Mouse (Mus musculus): Measurements from ENCODE around the gene Rnf31.

Rnf31 gene

GRCm38 (mm10) chr14:55604823-55605222, 13.3 kb downstream of the Rnf31 start:
- DNase-seq (ENCODE audit: low spot score): no peak

- no peak for DNase-seq (ENCODE audit: low spot score)
Measured at GRCm38 (mm10) chr14:55605743-55606459, 14.4 kb downstream of the Rnf31 start.

DNA sequence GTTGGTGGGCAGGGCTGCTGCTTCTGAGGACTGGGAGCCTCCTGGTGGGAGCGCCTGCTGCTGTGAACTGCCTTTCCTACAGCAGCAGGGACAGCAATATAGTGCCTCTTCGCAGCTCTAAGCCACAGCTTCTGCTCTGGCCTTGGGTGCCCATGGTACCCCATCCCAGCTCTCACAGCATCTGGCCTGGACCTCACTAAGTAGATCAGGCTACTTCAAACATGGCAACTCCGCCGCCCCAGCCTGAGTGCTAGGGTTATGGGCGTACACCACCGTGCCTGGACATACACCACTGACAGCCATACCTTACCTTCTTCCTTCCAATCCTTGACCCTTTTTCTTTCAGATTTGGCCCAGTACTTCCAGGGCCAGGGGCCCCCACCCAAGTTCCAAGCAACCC, 16.8 kb downstream of the Rnf31 start:
- no peak for DNase-seq (ENCODE audit: low spot score)

DNA sequence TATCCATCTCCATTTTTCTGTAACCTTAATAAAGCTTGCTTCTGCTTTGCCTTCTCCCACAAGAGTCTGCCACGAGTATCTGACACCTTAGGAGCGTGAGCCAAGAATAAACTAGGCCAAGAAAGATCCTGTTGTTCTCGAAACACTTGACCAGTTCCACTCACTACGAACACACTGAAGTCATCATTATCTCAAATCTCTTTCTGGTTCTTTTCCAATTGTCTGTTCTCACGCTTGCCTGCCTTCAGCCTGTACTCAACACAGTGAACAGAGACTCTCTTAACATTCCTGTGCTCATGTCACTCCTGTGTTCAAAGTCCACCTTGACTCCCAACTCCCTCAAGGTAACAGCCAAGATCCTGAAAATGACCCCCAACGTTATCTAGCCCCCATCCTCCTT, 21.8 kb downstream of the Rnf31 start:
- DNase-seq (ENCODE audit: low spot score): no peak

- no peak for DNase-seq (ENCODE audit: low spot score)
Measured at GRCm38 (mm10) chr14:55614565-55615178, 23.2 kb downstream of the Rnf31 start.

DNA sequence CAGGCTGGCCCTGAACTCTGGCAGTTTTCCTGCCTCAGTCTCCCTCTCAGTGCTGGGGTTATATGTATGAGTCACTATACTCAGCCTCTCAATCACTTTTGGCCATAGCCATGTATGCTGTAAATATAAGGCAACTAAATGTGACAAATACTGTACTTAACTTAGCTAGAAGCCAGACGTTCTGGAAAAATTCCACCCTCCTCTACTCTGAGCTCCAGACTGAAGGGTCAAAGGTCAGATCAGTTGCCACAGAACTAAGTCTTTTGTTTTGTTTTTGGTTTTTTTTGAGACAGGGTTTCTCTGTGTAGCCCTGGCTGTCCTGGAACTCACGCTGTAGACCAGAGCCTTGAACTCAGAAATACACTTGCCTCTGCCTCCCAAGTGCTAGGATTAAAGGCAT, 24.4 kb downstream of the Rnf31 start:
- DNase-seq (ENCODE audit: low spot score): no peak

DNA sequence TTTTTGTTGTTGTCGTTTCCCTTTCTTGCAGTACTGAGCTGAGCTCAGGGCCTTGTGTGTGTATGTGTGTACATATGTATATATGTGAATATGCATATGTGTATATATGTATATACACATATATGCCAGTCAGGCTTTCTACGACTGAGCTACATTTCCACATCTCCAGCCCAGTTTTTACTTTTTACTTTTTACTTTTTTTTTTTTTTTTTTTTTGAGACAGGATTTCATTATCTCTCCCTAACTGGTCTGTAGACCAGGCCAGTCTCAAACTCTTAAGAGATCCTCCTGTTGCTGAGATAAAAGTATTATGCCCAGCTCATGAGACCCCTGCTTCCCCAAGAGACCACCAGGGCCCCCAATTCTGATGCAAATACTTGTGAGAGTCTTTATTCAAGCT, 25.3 kb downstream of the Rnf31 start:
- DNase-seq (ENCODE audit: low spot score): no peak

DNA sequence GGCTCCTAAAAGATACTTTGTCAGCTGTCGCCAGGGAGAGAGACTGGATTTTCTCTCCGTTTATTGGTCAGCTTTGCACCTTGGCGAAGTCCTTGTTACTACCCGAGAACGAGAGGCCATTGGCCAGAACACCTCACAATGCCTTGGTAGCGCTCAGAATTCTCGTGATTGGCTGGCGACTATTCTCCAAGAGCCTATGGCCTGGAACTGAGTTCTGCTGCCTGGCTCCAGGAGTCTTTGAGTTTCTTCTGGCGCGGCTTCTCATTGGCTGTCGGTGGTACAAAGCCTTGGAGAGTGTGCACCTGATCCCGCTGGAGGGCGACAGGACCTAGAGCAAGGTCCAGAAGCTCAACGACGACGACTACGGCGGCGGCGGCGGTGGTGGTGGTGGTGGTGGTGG, 26.3 kb downstream of the Rnf31 start, which contains the start of gene Rec8:
TSS of gene Rec8 (plus strand) at position 216 of the 400 bp plus-strand sequence.
- DNase-seq (ENCODE audit: low spot score): no peak

- no peak for DNase-seq (ENCODE audit: low spot score)
Measured at GRCm38 (mm10) chr14:55618486-55619195, 27.1 kb downstream of the Rnf31 start.

GRCm38 (mm10) chr14:55628077-55628827, 36.7 kb downstream of the Rnf31 start:
- no peak for DNase-seq (ENCODE audit: low spot score)

GRCm38 (mm10) chr14:55629312-55629711, 37.8 kb downstream of the Rnf31 start:
- peak; percentile 79 for DNase-seq (ENCODE audit: low spot score)

GRCm38 (mm10) chr14:55634874-55635522, 43.5 kb downstream of the Rnf31 start:
- peak; percentile 58 for DNase-seq (ENCODE audit: low spot score)

GRCm38 (mm10) chr14:55635523-55636007, 44.1 kb downstream of the Rnf31 start, which contains the start of gene Ipo4:
TSS of gene Ipo4 (minus strand) at chr14:55635957.
- DNase-seq (ENCODE audit: low spot score): peak; percentile 85

DNA sequence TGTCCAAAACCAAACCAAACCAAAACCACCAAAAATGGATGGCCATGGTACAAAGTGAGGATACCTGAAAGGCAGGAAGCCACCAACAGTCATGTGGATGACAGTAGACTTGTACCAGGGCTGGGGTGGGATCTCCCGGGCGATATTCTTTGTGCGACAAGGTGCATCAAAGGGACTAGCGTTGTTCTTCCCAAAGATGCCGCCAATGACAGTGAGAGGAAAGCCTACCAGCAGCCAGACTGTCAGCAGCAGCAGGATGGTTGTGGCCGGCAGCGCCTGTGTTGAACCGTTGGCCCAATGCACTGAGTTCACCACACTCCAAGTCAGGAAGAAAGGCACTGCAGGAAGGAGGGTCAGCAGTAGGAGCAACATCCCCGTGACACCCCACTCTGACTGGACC, 46.3 kb downstream of the Rnf31 start, which contains the start of gene Gm49378:
TSS of gene Gm49378 (minus strand) at position 101 of the 400 bp plus-strand sequence.
- no peak for DNase-seq (ENCODE audit: low spot score)

- DNase-seq (ENCODE audit: low spot score): no peak
Measured at GRCm38 (mm10) chr14:55640816-55641215, 49.3 kb downstream of the Rnf31 start.

DNA sequence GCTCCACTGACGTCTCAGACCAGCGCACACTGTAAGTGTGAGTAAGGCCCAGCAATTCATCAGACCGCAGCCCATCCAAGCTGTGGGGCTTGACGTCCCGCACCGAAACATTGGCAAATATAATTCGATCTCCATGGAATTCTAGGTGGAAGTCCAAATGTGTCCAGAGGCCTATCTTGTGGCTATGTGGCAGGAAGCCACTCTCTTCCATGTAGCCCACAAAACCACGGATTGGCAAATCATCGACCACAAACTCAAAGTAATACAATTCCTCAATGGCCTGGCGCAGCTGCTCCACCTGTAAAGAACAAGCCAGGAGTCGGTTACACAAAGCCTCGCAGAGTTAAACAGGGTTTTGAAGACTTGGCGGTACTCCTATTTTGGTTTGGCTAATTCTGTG, 49.8 kb downstream of the Rnf31 start:
- no peak for DNase-seq (ENCODE audit: low spot score)

DNA sequence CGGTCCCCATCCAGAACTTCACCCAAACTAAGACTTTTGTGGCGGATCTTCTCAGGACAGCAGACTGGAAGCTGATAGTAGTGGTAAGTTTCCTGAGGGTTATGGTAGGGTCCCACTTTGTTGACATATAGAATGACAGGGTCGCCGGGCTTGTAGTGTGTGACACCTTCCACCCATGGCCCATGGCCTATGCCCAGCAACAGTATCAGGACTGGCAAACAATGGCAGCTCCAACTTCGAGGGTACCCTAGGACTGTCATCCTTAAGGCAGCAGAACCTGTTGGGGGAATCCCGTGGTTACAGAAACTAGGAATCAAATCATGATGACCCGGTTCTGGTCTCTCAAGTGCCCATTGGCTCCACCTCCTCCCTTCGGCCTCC, 51.2 kb downstream of the Rnf31 start:
- no peak for DNase-seq (ENCODE audit: low spot score)

GRCm38 (mm10) chr14:55643060-55643907, 51.8 kb downstream of the Rnf31 start, which contains the start of gene Tm9sf1:
TSS of gene Tm9sf1 (minus strand) at chr14:55643806.
- DNase-seq (ENCODE audit: low spot score): peak; percentile 87

DNA sequence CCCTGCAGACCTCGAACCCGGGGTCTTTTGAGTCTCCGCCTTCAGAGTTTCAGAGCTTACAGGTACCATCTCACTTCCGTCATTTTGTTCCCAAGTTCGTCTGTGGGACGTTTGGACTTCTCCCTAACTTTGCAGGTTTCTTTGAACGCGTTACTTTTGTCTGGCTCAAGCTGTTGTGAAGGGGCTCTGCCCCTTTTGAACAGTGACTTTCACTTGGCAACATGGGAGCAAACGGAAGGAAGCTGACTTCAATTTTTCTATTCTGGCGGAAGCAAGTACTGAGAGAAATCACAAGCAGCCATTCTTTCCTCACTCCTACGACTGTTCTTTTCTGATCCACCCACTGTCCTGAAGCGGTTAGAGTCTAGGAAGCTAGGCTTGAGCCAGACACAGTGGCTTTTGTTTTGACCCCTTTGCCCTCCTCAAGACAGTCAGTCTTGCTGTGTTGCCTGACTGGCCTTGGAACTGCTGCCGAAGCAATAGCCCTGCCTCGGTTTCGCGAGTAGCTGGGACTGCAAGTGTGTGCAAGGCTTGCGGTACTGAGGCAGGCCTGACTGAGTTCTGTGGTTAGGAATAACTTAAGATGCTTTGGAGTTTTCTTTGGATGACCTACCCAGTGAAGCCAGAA, 52.9 kb downstream of the Rnf31 start:
- DNase-seq (ENCODE audit: low spot score): no peak

DNA sequence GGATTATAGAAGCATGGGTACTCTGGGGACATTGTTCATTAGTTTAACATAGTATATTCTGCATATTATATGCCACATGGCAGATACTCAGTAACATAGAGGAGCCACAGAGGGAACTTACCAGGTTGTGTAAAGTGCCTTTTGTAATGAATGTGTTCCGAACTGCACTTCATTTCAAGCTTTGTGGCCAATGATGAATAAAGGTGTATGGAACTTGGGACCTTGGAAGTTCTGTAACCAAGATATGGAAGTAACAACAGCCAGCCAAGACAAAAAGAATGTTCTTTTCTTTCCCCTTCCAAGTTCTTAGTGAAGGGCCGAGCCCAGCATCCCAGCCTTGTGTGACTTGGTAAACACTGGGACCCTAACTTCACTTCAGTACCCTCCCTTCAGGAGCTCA, 58.4 kb downstream of the Rnf31 start, which contains the start of gene Tssk4:
TSS of gene Tssk4 (plus strand) at position 301 of the 400 bp plus-strand sequence.
- DNase-seq (ENCODE audit: low spot score): no peak
